Mouse (Mus musculus) limb, embryonic 14.5 days (tissue): ENCODE measurements around the gene Acoxl. TPM values are rescaled to one million over a fixed set of nuclear protein-coding genes. Genes with fewer than 3 reads are reported as not detected.

Experiments
- ATAC-seq: fragments of 200-750 bp; cut with Nextera tagmentation; 2 replicates; pipeline ENCODE4 v1.8.0; 2017; ENCODE audit warnings: low read depth, moderate number of reproducible peaks, moderate TSS enrichment; ENCODE audit not compliant: low FRiP score
- DNase-seq: peaks from one replicate; pipeline ENCODE4 v3.0.0-alpha.2; 2015; ENCODE audit warnings: low spot score
- H3K27ac ChIP-seq: fragments of 300-500 bp; sonication (generic); replicated peaks from 2 replicates; pipeline ENCODE4 v1.5.1; 2014; ENCODE audit warnings: low read depth, mild to moderate bottlenecking, low read length, moderate library complexity, mixed read lengths
- H3K27me3 ChIP-seq: fragments of 300-500 bp; sonication (generic); 2 replicates; pipeline ENCODE4 v1.6.1; 2014; ENCODE audit warnings: low read length, mixed read lengths; ENCODE audit not compliant: control insufficient read depth, insufficient read depth
- H3K36me3 ChIP-seq: fragments of 300-500 bp; sonication (generic); 2 replicates; pipeline ENCODE4 v1.6.1; 2014; ENCODE audit warnings: mild to moderate bottlenecking, low read length, moderate library complexity, mixed read lengths; ENCODE audit not compliant: control insufficient read depth, insufficient read depth
- H3K4me1 ChIP-seq: fragments of 300-500 bp; sonication (generic); 2 replicates; pipeline ENCODE4 v1.6.1; 2014; ENCODE audit warnings: antibody characterized with exemption, low read length, mixed read lengths; ENCODE audit not compliant: control insufficient read depth, insufficient read depth
- H3K4me2 ChIP-seq: fragments of 300-500 bp; sonication (generic); replicated peaks from 2 replicates; pipeline ENCODE4 v1.6.1; 2014; ENCODE audit warnings: low read depth, mild to moderate bottlenecking, low read length, moderate library complexity; ENCODE audit not compliant: severe bottlenecking
- H3K4me3 ChIP-seq: fragments of 300-500 bp; sonication (generic); replicated peaks from 2 replicates; pipeline ENCODE4 v1.5.1; 2014; ENCODE audit warnings: low read length
- H3K9ac ChIP-seq: fragments of 300-500 bp; sonication (generic); 2 replicates; pipeline ENCODE4 v1.6.1; 2014; ENCODE audit warnings: mild to moderate bottlenecking, low read depth, low read length, moderate library complexity; ENCODE audit not compliant: severe bottlenecking
- H3K9me3 ChIP-seq: fragments of 300-500 bp; sonication (generic); 2 replicates; pipeline ENCODE4 v1.6.1; 2016; ENCODE audit warnings: low read length; ENCODE audit not compliant: control insufficient read depth
- POLR2A ChIP-seq: fragments of 200-500 bp; IDR thresholded peaks from 2 replicates; pipeline ENCODE4 v1.8.0; 2012; ENCODE audit warnings: inconsistent platforms, mild to moderate bottlenecking, moderate library complexity, borderline replicate concordance; ENCODE audit not compliant: insufficient read depth, insufficient read length; ENCODE audit errors: extremely low read depth
- WGBS: fragments of 180-500 bp; shearing (Covaris S2); extraction: QIAGEN DNeasy Blood & Tissue Kit; methylation state at CpG from one replicate; pipeline ENCODE4 v1.1.7; 2014; 5-methylcytosine and 5-hydroxymethylcytosine counted together
- polyA plus RNA-seq, 2 experiments: library from polyadenylated mRNA; depleted of rRNA in 1 of 2; stranded (reverse) in 1 of 2; unstranded in 1 of 2; fragments of >200 nt; fragmentation: Nextera tagmentation in 1 of 2; extraction: Ambion mirVana in 1 of 2; gene quantifications; 2 replicates each; pipeline versions ENCODE4 v1.2.1 to v1.2.3; 2012 to 2014

Acoxl gene
- polyA plus RNA-seq, 2 experiments: 0.13 TPM; not detected in 1

DNA sequence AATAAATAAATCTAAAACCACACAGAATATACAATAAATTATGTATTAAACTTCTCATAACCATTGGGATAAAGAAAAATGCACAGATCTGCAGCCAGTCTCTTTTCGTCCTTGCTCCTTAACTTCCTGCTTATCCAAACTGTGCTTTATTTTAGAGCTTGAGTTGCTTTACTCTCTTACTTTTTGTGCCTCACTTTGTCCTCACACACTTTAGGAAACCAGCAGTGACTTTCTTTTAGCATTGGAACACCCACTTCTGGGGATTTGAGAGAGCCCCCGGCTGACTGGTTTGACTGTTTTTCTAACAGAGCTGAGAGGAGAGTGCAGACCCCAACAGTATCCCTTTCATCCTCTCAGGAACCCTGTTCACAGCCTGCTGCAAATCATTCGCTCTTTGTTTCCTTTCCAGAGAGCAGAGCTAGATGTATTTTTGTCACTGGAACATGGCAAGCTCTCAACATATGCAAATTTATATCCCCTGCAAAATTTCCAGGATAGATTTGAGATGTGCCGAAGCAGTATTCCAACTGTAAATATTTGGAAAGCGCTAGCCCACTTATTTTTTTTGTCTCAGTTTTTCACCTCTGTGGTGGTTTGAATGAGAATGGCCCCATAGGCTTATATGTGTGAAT lies 199.7 kb downstream of the Acoxl start:
- Histone ChIP-seq H3K9me3 (no peaks in the 10 kb centered on the region), H3K4me2 (no peak overlapping the region), H3K27ac (no peak overlapping the region), H3K36me3 (no peaks in the 10 kb centered on the region), H3K9ac (no peak overlapping the region), H3K27me3 (no peaks in the 10 kb centered on the region), H3K4me3 (no peak overlapping the region), H3K4me1 (peaks cover 6% of the 10 kb centered on the region; the same call in 1 of the 2 replicates)
- 86% methylated on average over 5 of the region's 5 CpGs for WGBS
- no peak for DNase-seq
- ATAC-seq: no peak
- TF ChIP-seq POLR2A: no peak

DNA sequence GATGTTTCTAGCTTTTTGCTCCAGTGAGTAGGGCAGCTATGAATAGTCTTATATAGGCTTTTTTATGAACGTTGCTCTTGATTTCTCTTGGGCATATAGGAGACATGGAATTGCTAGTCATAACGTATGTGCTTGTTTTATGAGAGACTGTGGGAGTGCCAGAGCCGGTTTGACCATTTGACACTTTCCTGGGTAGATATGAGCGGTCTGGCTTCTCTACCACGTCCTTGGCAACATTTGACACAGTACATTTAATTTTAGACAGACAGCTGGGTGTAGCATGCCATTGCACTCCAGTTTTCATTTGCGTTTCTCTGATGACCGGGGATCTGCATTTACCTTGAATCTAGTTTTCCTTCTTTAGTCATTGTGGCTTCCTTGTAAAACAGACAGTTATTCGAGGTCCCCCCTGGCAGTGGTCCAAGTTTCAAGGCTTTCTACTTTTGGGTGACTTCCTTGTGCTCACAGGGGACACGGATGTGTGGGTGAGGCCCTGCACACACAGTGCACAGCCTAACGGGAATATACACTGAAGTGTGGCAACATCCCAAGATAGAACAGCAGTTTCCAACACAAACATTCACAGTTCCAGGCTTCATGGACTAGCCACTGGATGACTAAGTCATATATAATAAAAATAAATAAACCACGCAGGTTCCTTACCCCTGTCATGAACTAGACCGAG lies 202.5 kb downstream of the Acoxl start:
- no peak overlapping the region for H3K4me3 ChIP-seq
- no peak for TF ChIP-seq POLR2A
- DNase-seq (no peak), ATAC-seq (peak; percentile 53; the same call in 1 of the 2 replicates)
- H3K4me2 ChIP-seq: no peak overlapping the region
- 55% methylated on average over 12 of the region's 12 CpGs for WGBS
- no peaks in the 10 kb centered on the region for H3K9me3 ChIP-seq
- no peak overlapping the region for H3K27ac ChIP-seq
- no peaks in the 10 kb centered on the region for H3K27me3 ChIP-seq
- H3K36me3 ChIP-seq: no peaks in the 10 kb centered on the region
- H3K9ac ChIP-seq: no peak overlapping the region
- peaks cover 6% of the 10 kb centered on the region; the same call in 1 of the 2 replicates for H3K4me1 ChIP-seq

DNA sequence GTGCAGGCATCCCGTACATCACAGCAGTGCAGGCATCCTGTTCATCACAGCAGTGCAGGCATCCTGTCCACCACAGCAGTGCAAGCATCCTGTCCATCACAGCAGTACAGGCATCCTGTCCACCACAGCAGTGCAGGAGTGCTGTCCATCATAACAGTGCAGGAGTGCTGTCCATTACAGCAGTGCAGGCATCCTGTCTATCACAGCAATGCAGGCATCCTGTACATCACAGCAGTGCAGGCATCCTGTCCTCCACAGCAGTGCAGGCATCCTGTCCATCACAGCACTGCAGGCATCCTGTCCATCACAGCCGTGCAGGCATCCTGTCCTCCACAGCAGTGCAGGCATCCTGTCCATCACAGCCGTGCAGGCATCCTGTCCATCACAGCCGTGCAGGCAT lies 207.8 kb downstream of the Acoxl start:
- H3K4me3 ChIP-seq: no peak overlapping the region
- ATAC-seq: no peak
- 60% methylated on average over 4 of the region's 4 CpGs for WGBS

DNA sequence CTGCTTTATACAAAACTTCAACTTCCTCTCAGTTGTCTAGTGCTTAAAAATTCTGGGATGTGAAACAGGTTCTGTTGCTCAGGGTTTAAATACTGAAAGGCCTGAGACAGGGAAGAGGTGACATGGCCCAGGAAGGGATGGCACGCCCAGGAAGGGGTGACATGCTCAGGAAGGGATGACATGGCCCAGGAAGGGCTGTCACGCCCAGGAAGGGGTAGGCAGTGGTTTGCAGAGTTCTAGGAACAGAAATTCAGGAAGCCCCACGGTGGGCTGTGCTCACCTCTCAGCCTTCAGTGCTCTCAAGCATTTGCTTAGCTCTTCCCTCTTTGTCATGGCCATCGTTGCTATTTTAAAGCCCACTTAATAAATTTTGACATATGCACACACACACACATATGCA lies 216.2 kb downstream of the Acoxl start:
- Histone ChIP-seq H3K36me3 (no peaks in the 10 kb centered on the region), H3K9me3 (no peaks in the 10 kb centered on the region), H3K4me3 (no peak overlapping the region), H3K4me1 (no peaks in the 10 kb centered on the region), H3K4me2 (no peak overlapping the region), H3K27ac (no peak overlapping the region), H3K9ac (no peak overlapping the region), H3K27me3 (no peaks in the 10 kb centered on the region)
- ATAC-seq: no peak
- no peak for DNase-seq
- TF ChIP-seq POLR2A: no peak
- WGBS: 68% methylated on average over 4 of the region's 4 CpGs

More for the DNA sequence above, 207.8 kb downstream of the Acoxl start:
- H3K4me1 ChIP-seq: peaks cover 2% of the 10 kb centered on the region; the same call in 1 of the 2 replicates
- no peak overlapping the region for H3K27ac ChIP-seq
- H3K9ac ChIP-seq: no peak overlapping the region
- no peak overlapping the region for H3K4me2 ChIP-seq
- H3K27me3 ChIP-seq: no peaks in the 10 kb centered on the region
- no peaks in the 10 kb centered on the region for H3K36me3 ChIP-seq
- DNase-seq: no peak
- TF ChIP-seq POLR2A: no peak
- H3K9me3 ChIP-seq: no peaks in the 10 kb centered on the region

DNA sequence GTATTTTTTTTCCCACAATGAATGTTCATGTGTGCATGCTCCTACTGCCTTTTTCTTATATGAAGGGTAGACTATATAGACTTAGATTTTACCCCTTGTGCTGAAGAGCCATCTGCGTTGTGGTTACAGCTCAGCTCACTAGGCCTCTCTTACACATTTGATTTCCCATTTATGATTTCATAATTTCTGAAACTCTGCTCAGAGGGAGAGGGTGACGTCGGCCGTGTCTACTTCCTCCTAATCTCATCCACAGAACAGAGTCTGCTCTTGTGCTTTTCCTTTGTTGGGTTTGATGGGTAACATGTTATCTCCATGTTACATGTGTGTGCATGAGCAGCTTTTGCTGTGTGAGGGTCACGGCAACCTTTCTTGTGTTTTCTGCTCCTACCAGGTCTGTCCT lies 219.2 kb downstream of the Acoxl start:
- Histone ChIP-seq H3K4me1 (no peaks in the 10 kb centered on the region), H3K4me2 (no peak overlapping the region), H3K9ac (no peak overlapping the region), H3K36me3 (no peaks in the 10 kb centered on the region), H3K27ac (no peak overlapping the region), H3K4me3 (no peak overlapping the region), H3K9me3 (no peaks in the 10 kb centered on the region), H3K27me3 (no peaks in the 10 kb centered on the region)
- TF ChIP-seq POLR2A: no peak
- DNase-seq (no peak), ATAC-seq (no peak)
- WGBS: 97% methylated on average over 5 of the region's 5 CpGs
